Mouse (Mus musculus) E14TG2a.4 (cell line): ENCODE results near the gene Aldh1l1.

ENCODE experiments used
- CTCF ChIP-seq: conservative IDR thresholded peaks from 2 replicates; pipeline ENCODE4 v1.5.1; 2014; ENCODE audit warnings: low read length
- POU5F1 ChIP-seq: IDR thresholded peaks from 2 replicates; pipeline ENCODE4 v1.6.1; 2014; ENCODE audit warnings: low read length, borderline replicate concordance

- no peak for TF ChIP-seq CTCF
- TF ChIP-seq POU5F1, result no peak
Measured at GRCm38 (mm10) chr6:90597060-90597459, 110.8 kb downstream of the Aldh1l1 start.
